Mouse (Mus musculus) ES-E14 (cell line): Measurements from ENCODE around the gene Tanc1. TPM values are rescaled to one million over a fixed set of nuclear protein-coding genes. Genes with fewer than 3 reads are reported as not detected.

ENCODE experiments used
- DNase-seq: peaks from one replicate; pipeline ENCODE4 v3.0.0-alpha.2; 2013; ENCODE audit warnings: low read depth, low spot score
- H3K27ac ChIP-seq: 2 replicates; pipeline ENCODE4 v1.5.1; 2012; ENCODE audit warnings: low read depth, mild to moderate bottlenecking, low read length, moderate library complexity, mixed read lengths; ENCODE audit not compliant: poor library complexity, insufficient read depth, severe bottlenecking
- H3K36me3 ChIP-seq: 2 replicates; pipeline ENCODE4 v1.6.1; 2012; ENCODE audit warnings: mild to moderate bottlenecking, low read length, moderate library complexity, mixed read lengths; ENCODE audit not compliant: control insufficient read depth, poor library complexity, insufficient read depth, severe bottlenecking
- H3K4me1 ChIP-seq, 2 experiments: fragments of 150-350 bp in 1 of 2; sonication (generic) in 1 of 2; 2 replicates each; pipeline ENCODE4 v1.6.1; 2012; ENCODE audit warnings: low read length in 2 of 2, mild to moderate bottlenecking in 1 of 2, mixed read lengths in 1 of 2; ENCODE audit not compliant: control insufficient read depth in 2 of 2, insufficient read depth in 2 of 2, poor library complexity in 1 of 2
- H3K4me3 ChIP-seq, 2 experiments: fragments of 150-350 bp in 1 of 2; sonication (generic) in 1 of 2; 2 replicates each; pipeline ENCODE4 v1.5.1; 2012; ENCODE audit warnings: low read length in 2 of 2, low read depth in 1 of 2, mild to moderate bottlenecking in 1 of 2, mixed read lengths in 1 of 2; ENCODE audit not compliant: insufficient read depth in 1 of 2, poor library complexity in 1 of 2, severe bottlenecking in 1 of 2
- H3K9ac ChIP-seq: 2 replicates; pipeline ENCODE4 v1.6.1; 2012; ENCODE audit warnings: low read depth, mild to moderate bottlenecking, low read length, mixed read lengths; ENCODE audit not compliant: poor library complexity, insufficient read depth, severe bottlenecking
- H3K9me3 ChIP-seq: fragments of 150-350 bp; sonication (generic); 2 replicates; pipeline ENCODE4 v1.6.1; 2012; ENCODE audit warnings: low read depth, mild to moderate bottlenecking, low read length; ENCODE audit not compliant: control insufficient read depth, insufficient read depth
- CHD2 ChIP-seq: IDR thresholded peaks from 2 replicates; pipeline ENCODE4 v1.6.1; 2014; ENCODE audit warnings: mild to moderate bottlenecking, low read depth, low read length, inconsistent platforms
- HCFC1 ChIP-seq: IDR thresholded peaks from 2 replicates; pipeline ENCODE4 v1.6.1; 2012; ENCODE audit warnings: low read length, inconsistent platforms, borderline replicate concordance; ENCODE audit not compliant: insufficient read depth
- MAFK ChIP-seq: IDR thresholded peaks from 2 replicates; pipeline ENCODE4 v1.6.1; 2014; ENCODE audit warnings: mild to moderate bottlenecking, low read depth, low read length, inconsistent platforms; ENCODE audit not compliant: insufficient read depth
- ZC3H11A ChIP-seq: IDR thresholded peaks from 2 replicates; pipeline ENCODE4 v1.6.1; 2012; ENCODE audit warnings: low read depth, mild to moderate bottlenecking, inconsistent platforms, low read length, borderline replicate concordance
- ZNF384 ChIP-seq: IDR thresholded peaks from 2 replicates; pipeline ENCODE4 v1.6.1; 2012; ENCODE audit warnings: low read depth, low read length, inconsistent platforms
- in situ Hi-C, 2 experiments: fragments of 600-800 bp; cut with MboI; formaldehyde crosslinking; loops; one replicate each; pipeline ENCODE4 v1.15.1; 2025; ENCODE audit warnings: low sequenced_read_pairs in 2 of 2, inconsistent platforms in 1 of 2; ENCODE audit not compliant: unreplicated experiment in 2 of 2
- total RNA-seq: library from RNA; depleted of rRNA; stranded (reverse); fragments of 300-350 nt; gene quantifications from 2 replicates; pipeline ENCODE4 v1.2.3, GENCODE M21; 2012

Tanc1 gene
- total RNA-seq, 1 experiment: 28.2 TPM

GRCm38 (mm10) chr2:59761183-59761582 lies 149.3 kb downstream of the Tanc1 start:
- H3K36me3 ChIP-seq: peaks cover 13% of the 10 kb centered on the region; the same call in 1 of the 2 replicates
- no peak overlapping the region for H3K27ac ChIP-seq
- no peak for DNase-seq
- no peak overlapping the region for H3K4me3 ChIP-seq
- in situ Hi-C loops: no loop called here
- no peak for TF ChIP-seq CHD2
- TF ChIP-seq ZNF384: no peak
- TF ChIP-seq ZC3H11A: no peak
- no peak for TF ChIP-seq HCFC1
- TF ChIP-seq MAFK: no peak
- peaks cover 1 to 2% of the 10 kb centered on the region in 2 experiments; a peak in 3 of 4 replicates for H3K4me1 ChIP-seq
- H3K9me3 ChIP-seq: no peaks in the 10 kb centered on the region
- H3K9ac ChIP-seq: no peak overlapping the region

GRCm38 (mm10) chr2:59762277-59762676 lies 150.4 kb downstream of the Tanc1 start:
- Histone ChIP-seq H3K4me1 (no peaks in the 10 kb centered on the region), H3K36me3 (peaks cover 13% of the 10 kb centered on the region; the same call in 1 of the 2 replicates), H3K9ac (no peak overlapping the region), H3K4me3 (no peak overlapping the region), H3K27ac (no peak overlapping the region), H3K9me3 (no peaks in the 10 kb centered on the region)
- in situ Hi-C loops: no loop called here
- DNase-seq: no peak
- TF ChIP-seq CHD2 (no peak), ZC3H11A (no peak), MAFK (no peak), HCFC1 (no peak), ZNF384 (no peak)

- no peak overlapping the region for H3K27ac ChIP-seq
- H3K4me1 ChIP-seq: peaks cover 0 to 14% of the 10 kb centered on the region in 2 experiments; a peak in 2 of 4 replicates
- in situ Hi-C loops: no loop called here
- H3K9ac ChIP-seq: no peak overlapping the region
- H3K36me3 ChIP-seq: peaks cover 9% of the 10 kb centered on the region; the same call in 1 of the 2 replicates
- no peak for TF ChIP-seq ZNF384
- no peak for TF ChIP-seq MAFK
- TF ChIP-seq HCFC1: no peak
- no peak for TF ChIP-seq CHD2
- TF ChIP-seq ZC3H11A: no peak
- no peak for DNase-seq
- no peak overlapping the region for H3K4me3 ChIP-seq
- no peaks in the 10 kb centered on the region for H3K9me3 ChIP-seq
Measured at GRCm38 (mm10) chr2:59765671-59766070, 153.8 kb downstream of the Tanc1 start.

GRCm38 (mm10) chr2:59767893-59768292 lies 156.1 kb downstream of the Tanc1 start:
- H3K4me1 ChIP-seq: peaks cover 0 to 23% of the 10 kb centered on the region in 2 experiments
- in situ Hi-C loops: no loop called here
- H3K4me3 ChIP-seq: no peak overlapping the region
- TF ChIP-seq ZC3H11A (no peak), CHD2 (no peak)
- DNase-seq: no peak
- no peaks in the 10 kb centered on the region for H3K9me3 ChIP-seq
- peaks cover 11% of the 10 kb centered on the region; the same call in 1 of the 2 replicates for H3K36me3 ChIP-seq
- H3K27ac ChIP-seq: no peak overlapping the region
- H3K9ac ChIP-seq: no peak overlapping the region

- Histone ChIP-seq H3K27ac (no peak overlapping the region; the same call in 1 of the 2 replicates), H3K36me3 (peaks cover 11% of the 10 kb centered on the region; the same call in 1 of the 2 replicates), H3K9ac (no peak overlapping the region), H3K9me3 (no peaks in the 10 kb centered on the region), H3K4me1 (peaks cover 0 to 27% of the 10 kb centered on the region in 2 experiments), H3K4me3 (no peak overlapping the region)
- in situ Hi-C loops: no loop called here
- no peak for TF ChIP-seq CHD2
- TF ChIP-seq HCFC1: no peak
- no peak for TF ChIP-seq ZNF384
- no peak for TF ChIP-seq ZC3H11A
- no peak for DNase-seq
Measured at GRCm38 (mm10) chr2:59768661-59769384, 157.0 kb downstream of the Tanc1 start.
